Mouse (Mus musculus): ENCODE data around the gene Cyp39a1. TPM values are rescaled to one million over a fixed set of nuclear protein-coding genes. Genes with fewer than 3 reads are reported as not detected.

Gene Cyp39a1
- total RNA-seq, 2 experiments from 2014 or later, result 0.99 to 1.6 TPM

GRCm38 (mm10) chr17:43758607-43759259, 91.5 kb downstream of the Cyp39a1 start:
- no peak for DNase-seq (ENCODE audit: low spot score in 2 of 2)

DNA sequence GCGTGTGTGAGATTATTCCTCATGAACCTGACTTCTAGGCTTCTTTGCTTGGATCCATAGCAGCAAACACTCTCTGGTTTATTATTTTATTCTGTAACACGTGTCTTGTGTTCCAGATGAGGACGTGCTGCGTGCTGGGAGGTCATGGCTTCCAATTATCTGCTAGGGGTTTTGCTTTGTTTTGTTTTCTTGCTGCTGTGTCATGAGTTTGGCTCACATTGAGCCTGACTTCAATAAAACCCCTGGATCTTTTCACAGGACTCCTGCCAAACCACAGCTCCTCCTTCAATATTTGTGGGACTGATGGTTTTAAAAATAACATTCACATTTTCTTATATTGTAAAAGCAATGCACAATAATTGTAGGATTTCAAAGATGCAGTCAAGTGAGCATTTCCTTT, 117.3 kb downstream of the Cyp39a1 start:
- no peak for DNase-seq (ENCODE audit: low spot score in 2 of 2)

DNA sequence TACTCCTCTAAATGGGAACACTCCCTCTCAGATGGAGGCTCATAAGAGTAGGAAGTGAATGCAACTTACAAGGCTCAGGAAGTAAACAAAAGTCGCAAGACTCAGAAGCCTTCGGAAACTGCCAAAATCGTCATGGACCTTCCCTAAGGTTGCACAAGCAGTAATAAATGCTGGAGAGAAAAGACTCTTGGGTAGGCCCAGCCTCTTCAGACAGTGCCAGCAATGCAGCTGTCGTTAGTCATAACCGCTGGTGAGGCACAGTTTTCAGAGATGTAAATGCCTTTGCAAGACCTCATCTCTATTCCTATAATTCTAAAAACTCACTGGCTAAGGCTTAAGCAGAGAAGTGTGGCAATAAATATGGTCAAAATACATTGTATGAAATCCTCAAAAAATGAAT, 121.0 kb downstream of the Cyp39a1 start:
- DNase-seq (ENCODE audit: low spot score in 2 of 2), result no peak

- no peak for DNase-seq (ENCODE audit: low spot score in 2 of 2)
These were observed 122.2 kb downstream of the Cyp39a1 start for GRCm38 (mm10) chr17:43789376-43789775.

DNA sequence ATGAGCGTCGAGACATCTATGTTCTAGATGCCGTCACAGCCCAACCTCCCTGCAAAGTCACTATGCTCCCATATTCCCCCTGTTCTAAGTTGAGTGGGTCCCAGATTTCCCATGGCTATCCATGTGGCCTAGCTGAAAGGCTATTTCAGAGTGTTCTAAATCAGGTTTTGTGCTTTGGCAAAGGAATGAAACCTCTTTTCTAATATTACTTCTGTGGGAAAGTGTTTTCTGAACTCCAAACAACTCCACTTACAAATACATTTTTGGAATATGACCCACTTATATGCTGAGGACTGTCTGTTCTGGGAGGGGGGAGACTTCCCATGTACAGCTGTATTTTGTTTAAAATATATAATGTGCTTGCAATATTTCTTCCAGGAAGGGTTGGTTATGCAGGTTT, 124.5 kb downstream of the Cyp39a1 start:
- DNase-seq (ENCODE audit: low spot score in 2 of 2), result no peak

DNA sequence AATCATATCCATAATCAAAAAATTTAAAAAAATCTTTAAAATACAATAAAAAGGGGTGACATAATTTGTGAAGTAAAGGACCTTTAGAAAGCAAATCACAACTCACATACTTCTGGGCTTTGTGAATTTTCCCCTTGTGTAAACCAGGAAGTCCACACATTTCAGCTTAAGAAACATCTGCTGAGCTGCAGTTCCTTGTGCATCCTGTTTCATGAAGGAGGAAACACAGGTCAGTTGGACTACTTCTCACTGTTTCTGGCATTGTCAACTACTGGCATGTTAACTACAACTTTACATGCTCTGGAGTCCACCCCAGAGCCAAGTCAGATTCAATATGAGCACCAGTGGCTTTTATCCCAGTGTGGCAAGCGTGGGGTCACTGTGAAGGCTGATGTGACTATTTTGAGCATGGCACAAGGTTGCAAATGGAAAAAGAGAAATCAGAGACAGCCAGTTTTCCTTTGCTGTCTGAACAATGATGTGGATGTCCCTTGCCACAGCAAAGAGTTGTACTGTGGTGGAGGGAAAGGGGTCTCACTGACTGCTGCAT, 127.6 kb downstream of the Cyp39a1 start:
- no peak for DNase-seq (ENCODE audit: low spot score in 2 of 2)

Other genes with a start within 250 kb of the Cyp39a1 start
- not detected for gene Mep1a, start 164.6 kb upstream of the Cyp39a1 start, total RNA-seq (2021)
- under 1 TPM in 1 of 2 experiments, not detected in 1; 0.51 TPM for gene Ankrd66, start 123.8 kb upstream of the Cyp39a1 start, total RNA-seq (2021)
- 10 to 100 TPM; 90.7 to 93.7 TPM for gene Pla2g7, start 99.3 kb upstream of the Cyp39a1 start, total RNA-seq (2021)
- under 1 TPM; 0.38 to 0.55 TPM for gene Tdrd6, start 37.1 kb upstream of the Cyp39a1 start, total RNA-seq (2021)
- 10 to 100 TPM; 30.3 to 34.8 TPM for gene Slc25a27, start 211 bp upstream of the Cyp39a1 start, total RNA-seq (2021)
- 10 to 100 TPM; 46.3 to 47.4 TPM for gene Rcan2, start 133.9 kb downstream of the Cyp39a1 start, total RNA-seq (2021)

All from layer of hippocampus, postnatal 14 days (tissue).